Mouse (Mus musculus): ENCODE results near the gene Sim2. TPM values are rescaled to one million over a fixed set of nuclear protein-coding genes. Genes with fewer than 3 reads are reported as not detected.

The Sim2 gene
- total RNA-seq, 2 experiments from 2014 or later = 0.20 to 0.23 TPM

GRCm38 (mm10) chr16:94155041-94155653 lies 70.4 kb downstream of the Sim2 start:
- peak; percentile 14 to 26 for DNase-seq (ENCODE audit: extremely low spot score in 1 of 2, low spot score in 1 of 2)

GRCm38 (mm10) chr16:94157819-94158218 lies 73.1 kb downstream of the Sim2 start:
- DNase-seq (ENCODE audit: extremely low spot score in 1 of 2, low spot score in 1 of 2) = no peak

- no peak for DNase-seq (ENCODE audit: extremely low spot score in 1 of 2, low spot score in 1 of 2)
These were observed 77.3 kb downstream of the Sim2 start for GRCm38 (mm10) chr16:94162000-94162399.

GRCm38 (mm10) chr16:94163051-94163450 lies 78.3 kb downstream of the Sim2 start:
- DNase-seq (ENCODE audit: extremely low spot score in 1 of 2, low spot score in 1 of 2) = no peak

- DNase-seq (ENCODE audit: extremely low spot score in 1 of 2, low spot score in 1 of 2) = no peak
These were observed 79.5 kb downstream of the Sim2 start for GRCm38 (mm10) chr16:94164236-94164635.

GRCm38 (mm10) chr16:94164978-94165377 lies 80.2 kb downstream of the Sim2 start:
- no peak for DNase-seq (ENCODE audit: extremely low spot score in 1 of 2, low spot score in 1 of 2)

GRCm38 (mm10) chr16:94168655-94169545 lies 84.2 kb downstream of the Sim2 start:
- no peak for DNase-seq (ENCODE audit: extremely low spot score in 1 of 2, low spot score in 1 of 2)

- DNase-seq (ENCODE audit: extremely low spot score in 1 of 2, low spot score in 1 of 2) = no peak
These were observed 85.5 kb downstream of the Sim2 start for GRCm38 (mm10) chr16:94170218-94170617.

GRCm38 (mm10) chr16:94173361-94173760 lies 88.6 kb downstream of the Sim2 start:
- DNase-seq (ENCODE audit: extremely low spot score in 1 of 2, low spot score in 1 of 2) = no peak

GRCm38 (mm10) chr16:94175366-94175986 lies 90.7 kb downstream of the Sim2 start:
- DNase-seq (ENCODE audit: extremely low spot score in 1 of 2, low spot score in 1 of 2) = no peak

Small RNAs within 50 kb of the gene (microRNA-seq; reads per million reads assigned to microRNA genes)
- gene Gm23062 = 0 reads per million in 2 experiments

Other genes starting within 250 kb of the Sim2 start
- 1 to 10 TPM; 1.8 to 2.2 TPM for gene Chaf1b, start 201.0 kb upstream of the Sim2 start, total RNA-seq (2021)
- 1 to 10 TPM; 3.0 to 4.2 TPM for gene Cldn14, start 76.1 kb upstream of the Sim2 start, total RNA-seq (2021)
- 10 to 100 TPM; 12.4 to 13.7 TPM for gene Hlcs, start 228.6 kb downstream of the Sim2 start, total RNA-seq (2021)
- under 1 TPM; 0.17 to 0.23 TPM for gene Ripply3, start 243.5 kb downstream of the Sim2 start, total RNA-seq (2021)